ENCODE assay signal across 9 mouse cellular contexts in the genomic region with DNA sequence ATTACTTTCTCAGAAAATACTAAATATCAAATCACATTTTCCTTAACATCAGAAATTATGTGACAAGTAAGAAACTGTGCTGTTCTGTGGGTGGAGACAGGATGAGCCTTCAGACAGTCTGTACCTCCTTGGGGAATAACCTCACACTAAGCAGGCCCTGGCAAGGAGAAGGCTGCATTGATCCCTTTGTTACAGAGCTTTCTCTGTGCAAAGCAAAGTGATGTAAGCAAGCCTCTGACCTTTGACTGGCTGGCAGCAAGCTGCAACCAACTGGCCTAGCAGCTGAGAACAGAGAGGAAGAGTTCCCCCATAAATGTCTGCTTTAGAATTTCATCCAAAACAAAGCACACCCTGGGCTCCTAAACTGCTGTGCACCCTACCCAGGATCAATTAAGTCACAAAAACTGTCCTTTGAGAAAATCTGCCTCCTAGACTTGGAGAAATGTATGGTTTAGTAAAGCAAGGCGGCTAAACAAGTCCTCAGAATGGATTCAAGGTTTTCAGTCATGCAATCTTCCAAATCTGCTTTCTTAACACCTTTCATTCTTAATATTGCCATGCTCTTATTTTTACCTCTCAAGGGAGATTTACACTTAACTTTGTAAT. TPM values are rescaled to one million over a fixed set of nuclear protein-coding genes. Genes with fewer than 3 reads are reported as not detected.
A peak's percentile ranks its signal among the peaks of the same experiment; 100 is the strongest.
DNase-seq lines count a peak whose midpoint lies in the region; ATAC-seq lines count a peak whose summit lies in the region.
"Had no signal": no experiment of that assay in that cellular context is flagged by ENCODE, and none has a peak within 500 bp of the region (broad histone marks: within the 10 kb centered on the region; RNA-seq: fewer than 3 reads in every experiment).

No protein-coding gene starts in this region.

- no peaks in the 10 kb centered on the region for H3K27me3 ChIP-seq in forebrain, embryonic 10.5 days (ENCODE audit: poor library complexity, severe bottlenecking)
- no peaks in the 10 kb centered on the region for H3K27me3 ChIP-seq in forebrain, embryonic 15.5 days
- H3K27me3 ChIP-seq: limb, embryonic 15.5 days had no signal

- peak overlapping the region; percentile 62 for H3K27ac ChIP-seq in forebrain, embryonic 10.5 days
- no peak overlapping the region for H3K27ac ChIP-seq in forebrain, embryonic 15.5 days (replicated peaks)
- H3K27ac ChIP-seq: limb, embryonic 15.5 days had no signal

- H3K4me2 ChIP-seq in forebrain, embryonic 15.5 days (replicated peaks) = no peak overlapping the region
- H3K4me2 ChIP-seq: limb, embryonic 15.5 days had no signal

- H3K9ac ChIP-seq in forebrain, embryonic 15.5 days (replicated peaks) = no peak overlapping the region
- H3K9ac ChIP-seq: limb, embryonic 15.5 days had no signal

- no peak for ATAC-seq in forebrain, embryonic 15.5 days (replicated peaks)

- peaks cover 8% of the 10 kb centered on the region for H3K4me1 ChIP-seq in forebrain, embryonic 10.5 days
- no peaks in the 10 kb centered on the region for H3K4me1 ChIP-seq in forebrain, embryonic 15.5 days
- H3K4me1 ChIP-seq: limb, embryonic 15.5 days had no signal

- no peaks in the 10 kb centered on the region for H3K36me3 ChIP-seq in forebrain, embryonic 10.5 days (replicated peaks)
- no peaks in the 10 kb centered on the region for H3K36me3 ChIP-seq in forebrain, embryonic 15.5 days
- H3K36me3 ChIP-seq: limb, embryonic 15.5 days had no signal

- intact Hi-C loops in left cerebral cortex, postnatal 14 days (cut with DNase I) = no loop called here

- no peak overlapping the region for H3K4me3 ChIP-seq in forebrain, embryonic 10.5 days
- H3K4me3 ChIP-seq in forebrain, embryonic 15.5 days = no peak overlapping the region
- H3K4me3 ChIP-seq: limb, embryonic 15.5 days had no signal

- DNase-seq in forebrain, embryonic 10.5 days (ENCODE audit: extremely low spot score, low spot score) = peak; percentile 29
- DNase-seq in urinary bladder, postnatal 36 days (ENCODE audit: low spot score in 2 of 2) = peak; percentile 19
- DNase-seq in urinary bladder, postnatal 10 days (ENCODE audit: low spot score) = no peak
- peak; percentile 7 for DNase-seq in layer of hippocampus, adult 9-11 months
- no peak for DNase-seq in spleen, postnatal 4 days (ENCODE audit: low spot score in 2 of 2)
- DNase-seq in ovary, postnatal 14 days (ENCODE audit: low spot score) = no peak
- DNase-seq in left cerebral cortex, postnatal 14 days (ENCODE audit: low spot score in 2 of 2) = no peak

- H3K9me3 ChIP-seq in forebrain, embryonic 10.5 days = no peaks in the 10 kb centered on the region
- H3K9me3 ChIP-seq in forebrain, embryonic 15.5 days = no peaks in the 10 kb centered on the region
- H3K9me3 ChIP-seq: limb, embryonic 15.5 days had no signal

- WGBS in forebrain, embryonic 10.5 days = 82% methylated on average over 1 of the region's 1 CpGs
- WGBS in forebrain, embryonic 15.5 days = 66% methylated on average over 1 of the region's 1 CpGs

RNA-seq across cellular contexts. Expression of a gene that starts 46.3 kb away (rescaled TPM):
- polyA plus RNA-seq in forebrain, embryonic 10.5 days (2016; fragmentation: Nextera tagmentation; extraction: Ambion mirVana) = not detected in 2 replicates
- polyA plus RNA-seq in forebrain, embryonic 15.5 days (2015; fragmentation: Nextera tagmentation; extraction: Ambion mirVana) = not detected in 2 replicates
- total RNA-seq in left cerebral cortex, postnatal 14 days (2021) = not detected
- polyA plus RNA-seq: limb, embryonic 15.5 days had no signal

RNA-seq across cellular contexts. Expression of a gene that starts 56.6 kb away (rescaled TPM):
- not detected in 2 replicates for polyA plus RNA-seq in forebrain, embryonic 10.5 days (2016; fragmentation: Nextera tagmentation; extraction: Ambion mirVana)
- not detected in 2 replicates for polyA plus RNA-seq in forebrain, embryonic 15.5 days (2015; fragmentation: Nextera tagmentation; extraction: Ambion mirVana)
- not detected for total RNA-seq in left cerebral cortex, postnatal 14 days (2021)
- polyA plus RNA-seq: limb, embryonic 15.5 days had no signal

Comparison
In these comparisons a context has a peak if more than half of its experiments do, and no peak if none do; other contexts are left out.
1. DNase-seq: peak in forebrain, embryonic 10.5 days (single experiment), urinary bladder, postnatal 36 days (2 of 2) and layer of hippocampus, adult 9-11 months (single experiment); none in urinary bladder, postnatal 10 days (single experiment), spleen, postnatal 4 days (0 of 2), ovary, postnatal 14 days (single experiment) and left cerebral cortex, postnatal 14 days (0 of 2).